Mouse (Mus musculus): ENCODE measurements at regions not wholly inside any gene's neighbourhood (a gene's known extent, or its start where the extent isn't known, plus 50 kb on each side); places are given as distances from the start of the nearest gene placed in this dataset.

GRCm38 (mm10) chr17:47178705-47179104 is 168.3 kb upstream of the Ubr2 start:
- Histone ChIP-seq H3K9ac (0 out of 2 replicates have a peak overlapping the region, but pooled peaks have one; percentile 2), H3K27ac (ENCODE audit: low read depth) (peak overlapping the region; percentile 88), H3K27me3 (ENCODE audit: insufficient read depth, low read length) (no peaks in the 10 kb centered on the region; the same call in 1 of the 2 replicates), H3K4me3 (ENCODE audit: low read depth, low read length) (no peak overlapping the region), H3K4me2 (peak overlapping the region; percentile 42), H3K4me1 (ENCODE audit: insufficient read depth) (peaks cover 42% of the 10 kb centered on the region), H3K9me3 (ENCODE audit: low read depth, low read length) (no peaks in the 10 kb centered on the region), H3K36me3 (ENCODE audit: insufficient read depth) (no peaks in the 10 kb centered on the region)
- WGBS, result 26% methylated on average over 5 of the region's 5 CpGs
- peak; percentile 36 for DNase-seq
- no peak for ATAC-seq (ENCODE audit: insufficient read depth)
- TF ChIP-seq CTCF (IDR thresholded peaks at IDR 0.05; ENCODE audit: low read depth), result 0 out of 2 replicates have a peak, but pooled peaks have one; percentile 1

- Histone ChIP-seq H3K4me2 (peak overlapping the region; percentile 13; the same call in 1 of the 2 replicates), H3K9me3 (ENCODE audit: low read depth, low read length) (no peaks in the 10 kb centered on the region), H3K27ac (ENCODE audit: low read depth) (peak overlapping the region; percentile 88), H3K36me3 (ENCODE audit: insufficient read depth) (0 out of 2 replicates have a peak, but pooled peaks cover 4% of the 10 kb centered on the region), H3K4me3 (ENCODE audit: low read depth, low read length) (no peak overlapping the region), H3K4me1 (ENCODE audit: insufficient read depth) (peaks cover 39% of the 10 kb centered on the region), H3K9ac (no peak overlapping the region), H3K27me3 (ENCODE audit: insufficient read depth, low read length) (no peaks in the 10 kb centered on the region)
- no peak for DNase-seq
- ATAC-seq (ENCODE audit: insufficient read depth), result no peak
- TF ChIP-seq CTCF (IDR thresholded peaks at IDR 0.05; ENCODE audit: low read depth), result no peak
- 79% methylated on average over 8 of the region's 8 CpGs for WGBS
Measured at GRCm38 (mm10) chr17:47177671-47178246, 167.4 kb upstream of the Ubr2 start.

- Histone ChIP-seq H3K4me2 (no peak overlapping the region), H3K9me3 (ENCODE audit: low read depth, low read length) (no peaks in the 10 kb centered on the region), H3K27me3 (ENCODE audit: insufficient read depth, low read length) (no peaks in the 10 kb centered on the region), H3K9ac (no peak overlapping the region), H3K4me3 (ENCODE audit: low read depth, low read length) (no peak overlapping the region), H3K36me3 (ENCODE audit: insufficient read depth) (0 out of 2 replicates have a peak, but pooled peaks cover 4% of the 10 kb centered on the region), H3K27ac (ENCODE audit: low read depth) (peak overlapping the region; percentile 1; the same call in 1 of the 2 replicates), H3K4me1 (ENCODE audit: insufficient read depth) (peaks cover 32% of the 10 kb centered on the region)
- no peak for ATAC-seq (ENCODE audit: insufficient read depth)
- DNase-seq, result peak; percentile 59
- 13% methylated on average over 5 of the region's 5 CpGs for WGBS
- TF ChIP-seq CTCF (IDR thresholded peaks at IDR 0.05; ENCODE audit: low read depth), result no peak
Measured at GRCm38 (mm10) chr17:47176328-47176727, 166.0 kb upstream of the Ubr2 start.

GRCm38 (mm10) chr17:47174748-47175215 is 164.4 kb upstream of the Ubr2 start:
- peak overlapping the region; percentile 62 for H3K27ac ChIP-seq (ENCODE audit: low read depth)
- peak overlapping the region; percentile 45 for H3K4me2 ChIP-seq
- ATAC-seq (ENCODE audit: insufficient read depth), result peak; percentile 85
- peak; percentile 21; the same call in 1 of the 2 replicates for TF ChIP-seq CTCF (IDR thresholded peaks at IDR 0.05; ENCODE audit: low read depth)
- H3K9ac ChIP-seq, result no peak overlapping the region
- H3K4me3 ChIP-seq (ENCODE audit: low read depth, low read length), result peak overlapping the region; percentile 18
- H3K4me1 ChIP-seq (ENCODE audit: insufficient read depth), result peaks cover 32% of the 10 kb centered on the region
- peak; percentile 94 for DNase-seq
- no peaks in the 10 kb centered on the region for H3K9me3 ChIP-seq (ENCODE audit: low read depth, low read length)
- 0 out of 2 replicates have a peak, but pooled peaks cover 4% of the 10 kb centered on the region for H3K36me3 ChIP-seq (ENCODE audit: insufficient read depth)
- 25% methylated on average over 12 of the region's 12 CpGs for WGBS
- H3K27me3 ChIP-seq (ENCODE audit: insufficient read depth, low read length), result no peaks in the 10 kb centered on the region

DNA sequence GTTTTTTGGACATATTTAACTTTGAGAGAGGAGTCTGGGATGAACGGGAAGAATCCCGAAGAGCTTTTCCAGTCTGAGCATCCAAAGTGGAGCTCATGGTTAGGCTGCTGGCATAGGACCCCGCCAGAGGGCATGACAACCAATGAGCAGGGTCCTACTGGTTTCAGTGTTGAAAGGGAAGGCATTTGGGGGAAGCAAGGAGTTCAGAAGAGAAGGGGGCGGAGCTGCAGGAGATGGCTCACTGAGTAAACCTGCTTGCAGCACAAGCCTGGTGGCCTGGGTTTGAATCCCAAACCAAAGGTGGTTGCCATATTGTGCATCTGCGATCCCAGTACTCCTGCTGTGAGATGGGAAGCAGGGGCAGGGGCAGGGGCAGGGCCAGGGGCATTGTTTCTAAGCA is 161.4 kb upstream of the Ubr2 start:
- peaks cover 31% of the 10 kb centered on the region for H3K4me1 ChIP-seq (ENCODE audit: insufficient read depth)

DNA sequence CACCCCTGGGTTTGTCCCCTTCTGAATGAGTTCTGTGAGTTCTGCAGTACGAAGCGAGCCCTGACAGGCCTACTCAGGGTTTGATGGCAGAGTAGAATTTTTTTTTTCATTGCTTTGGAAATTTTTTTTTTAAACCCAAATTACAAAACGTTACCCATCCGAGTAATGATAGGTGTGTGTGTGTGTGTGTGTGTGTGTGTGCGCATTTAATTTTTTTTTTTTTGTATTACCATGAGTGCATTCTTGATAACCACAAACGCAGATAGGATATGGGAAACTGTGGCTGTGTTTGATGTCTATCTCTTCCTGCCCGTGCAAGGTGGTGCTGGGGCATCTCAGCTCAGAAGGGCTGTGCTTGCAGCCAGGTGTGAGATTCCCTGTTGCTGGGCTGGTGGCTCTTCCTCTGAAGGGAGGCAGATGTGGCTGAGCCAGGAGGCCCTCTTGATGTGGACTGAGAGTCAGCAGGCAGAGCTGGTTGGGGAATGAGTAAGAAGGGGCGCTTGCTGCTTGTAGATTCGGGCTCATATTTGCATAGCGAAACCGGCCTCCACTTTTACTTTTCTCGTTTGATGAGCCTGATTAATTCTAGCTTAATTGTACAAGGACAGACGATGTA is 160.7 kb upstream of the Ubr2 start:
- no peak overlapping the region for H3K9ac ChIP-seq
- H3K36me3 ChIP-seq (ENCODE audit: insufficient read depth), result peaks cover 9% of the 10 kb centered on the region; the same call in 1 of the 2 replicates
- peaks cover 31% of the 10 kb centered on the region for H3K4me1 ChIP-seq (ENCODE audit: insufficient read depth)
- H3K27ac ChIP-seq (ENCODE audit: low read depth), result no peak overlapping the region
- WGBS, result 81% methylated on average over 13 of the region's 13 CpGs
- H3K9me3 ChIP-seq (ENCODE audit: low read depth, low read length), result no peaks in the 10 kb centered on the region
- TF ChIP-seq CTCF (IDR thresholded peaks at IDR 0.05; ENCODE audit: low read depth), result no peak
- H3K27me3 ChIP-seq (ENCODE audit: insufficient read depth, low read length), result no peaks in the 10 kb centered on the region
- H3K4me3 ChIP-seq (ENCODE audit: low read depth, low read length), result no peak overlapping the region
- H3K4me2 ChIP-seq, result no peak overlapping the region
- DNase-seq (no peak), ATAC-seq (ENCODE audit: insufficient read depth) (no peak)

More for the DNA sequence above, 161.4 kb upstream of the Ubr2 start:
- WGBS, result 87% methylated on average over 5 of the region's 5 CpGs
- TF ChIP-seq CTCF (IDR thresholded peaks at IDR 0.05; ENCODE audit: low read depth), result no peak
- ATAC-seq (ENCODE audit: insufficient read depth) (no peak), DNase-seq (no peak)
- Histone ChIP-seq H3K27me3 (ENCODE audit: insufficient read depth, low read length) (no peaks in the 10 kb centered on the region), H3K9ac (no peak overlapping the region), H3K36me3 (ENCODE audit: insufficient read depth) (peaks cover 9% of the 10 kb centered on the region; the same call in 1 of the 2 replicates), H3K27ac (ENCODE audit: low read depth) (no peak overlapping the region), H3K9me3 (ENCODE audit: low read depth, low read length) (no peaks in the 10 kb centered on the region), H3K4me3 (ENCODE audit: low read depth, low read length) (no peak overlapping the region), H3K4me2 (no peak overlapping the region)

DNA sequence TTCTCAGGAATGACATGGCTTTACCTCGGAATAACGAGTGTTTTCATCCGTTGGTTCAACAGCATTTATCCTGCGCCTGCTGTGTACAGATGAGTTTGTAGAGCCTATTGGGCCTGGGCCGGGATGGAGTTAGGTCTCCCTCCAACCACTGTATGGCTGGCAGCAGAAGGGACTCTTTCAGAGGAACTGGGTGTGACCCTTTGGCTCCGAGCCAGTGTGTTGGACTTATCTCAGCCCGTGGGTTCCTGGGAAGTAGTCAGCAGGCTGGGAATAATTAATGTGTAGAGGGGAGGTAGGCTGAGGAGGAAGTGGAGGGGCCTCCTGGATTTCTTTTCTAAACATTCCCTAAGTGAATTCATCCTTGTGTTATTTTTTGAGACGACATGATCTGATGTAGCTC is 157.7 kb upstream of the Ubr2 start:
- no peak overlapping the region for H3K4me3 ChIP-seq (ENCODE audit: low read depth, low read length)
- TF ChIP-seq CTCF (IDR thresholded peaks at IDR 0.05; ENCODE audit: low read depth), result no peak
- H3K4me2 ChIP-seq, result peak overlapping the region; percentile 1; the same call in 1 of the 2 replicates
- H3K4me1 ChIP-seq (ENCODE audit: insufficient read depth), result peaks cover 20% of the 10 kb centered on the region; the same call in 1 of the 2 replicates
- WGBS, result 23% methylated on average over 8 of the region's 8 CpGs
- peak; percentile 87 for DNase-seq
- H3K27ac ChIP-seq (ENCODE audit: low read depth), result no peak overlapping the region
- H3K9me3 ChIP-seq (ENCODE audit: low read depth, low read length), result no peaks in the 10 kb centered on the region
- ATAC-seq (ENCODE audit: insufficient read depth), result peak; percentile 35; the same call in 1 of the 2 replicates
- H3K27me3 ChIP-seq (ENCODE audit: insufficient read depth, low read length), result no peaks in the 10 kb centered on the region
- no peak overlapping the region for H3K9ac ChIP-seq
- peaks cover 7% of the 10 kb centered on the region; the same call in 1 of the 2 replicates for H3K36me3 ChIP-seq (ENCODE audit: insufficient read depth)
